Mouse (Mus musculus) ES-Bruce4 (cell line): ENCODE data around the gene Nek4. TPM values are rescaled to one million over a fixed set of nuclear protein-coding genes. Genes with fewer than 3 reads are reported as not detected.

Experiments used
- H3K27ac ChIP-seq: 2 replicates; pipeline ENCODE4 v1.5.1; 2012; ENCODE audit warnings: low read length, inconsistent platforms; ENCODE audit not compliant: insufficient read depth
- H3K27me3 ChIP-seq: 2 replicates; pipeline ENCODE4 v1.6.1; 2012; ENCODE audit warnings: mild to moderate bottlenecking, low read length, inconsistent platforms; ENCODE audit not compliant: control insufficient read depth, poor library complexity, insufficient read depth, severe bottlenecking
- H3K36me3 ChIP-seq: 2 replicates; pipeline ENCODE4 v1.6.1; 2012; ENCODE audit warnings: inconsistent platforms, mild to moderate bottlenecking, low read length, moderate library complexity; ENCODE audit not compliant: control insufficient read depth, poor library complexity, insufficient read depth, severe bottlenecking
- H3K4me1 ChIP-seq: one replicate; pipeline ENCODE4 v1.8.1; 2011; ENCODE audit warnings: low read length; ENCODE audit not compliant: control insufficient read depth, insufficient read depth
- H3K4me3 ChIP-seq: 2 replicates; pipeline ENCODE4 v1.5.1; 2011; ENCODE audit warnings: low read depth, mild to moderate bottlenecking, low read length
- H3K9ac ChIP-seq: 2 replicates; pipeline ENCODE4 v1.6.1; 2012; ENCODE audit warnings: low read depth, mild to moderate bottlenecking, inconsistent platforms; ENCODE audit not compliant: poor library complexity, severe bottlenecking
- H3K9me3 ChIP-seq: replicated peaks from 2 replicates; pipeline ENCODE4 v1.6.1; 2012; ENCODE audit warnings: mild to moderate bottlenecking, low read length, inconsistent platforms; ENCODE audit not compliant: control insufficient read depth, poor library complexity, insufficient read depth, severe bottlenecking
- CTCF ChIP-seq: IDR thresholded peaks from one replicate; pipeline ENCODE4 v1.8.1; 2011; ENCODE audit warnings: low read depth, low read length
- EP300 ChIP-seq: IDR thresholded peaks from 2 replicates; pipeline ENCODE4 v1.6.1; 2011; ENCODE audit warnings: low read depth, low read length; ENCODE audit not compliant: insufficient read depth
- POLR2A ChIP-seq: IDR thresholded peaks from one replicate; pipeline ENCODE4 v1.8.1; 2011; ENCODE audit warnings: low read length; ENCODE audit not compliant: insufficient read depth
- polyA plus RNA-seq: library from polyadenylated mRNA; stranded (reverse); fragments of >200 nt; gene quantifications from 2 replicates; pipeline ENCODE4 v1.2.4, GENCODE M21; 2011; ENCODE audit warnings: low read depth; ENCODE audit not compliant: missing spikeins, insufficient read depth, insufficient read length

The Nek4 gene
- polyA plus RNA-seq = 17.3 and 17.7 TPM in 2 replicates

DNA sequence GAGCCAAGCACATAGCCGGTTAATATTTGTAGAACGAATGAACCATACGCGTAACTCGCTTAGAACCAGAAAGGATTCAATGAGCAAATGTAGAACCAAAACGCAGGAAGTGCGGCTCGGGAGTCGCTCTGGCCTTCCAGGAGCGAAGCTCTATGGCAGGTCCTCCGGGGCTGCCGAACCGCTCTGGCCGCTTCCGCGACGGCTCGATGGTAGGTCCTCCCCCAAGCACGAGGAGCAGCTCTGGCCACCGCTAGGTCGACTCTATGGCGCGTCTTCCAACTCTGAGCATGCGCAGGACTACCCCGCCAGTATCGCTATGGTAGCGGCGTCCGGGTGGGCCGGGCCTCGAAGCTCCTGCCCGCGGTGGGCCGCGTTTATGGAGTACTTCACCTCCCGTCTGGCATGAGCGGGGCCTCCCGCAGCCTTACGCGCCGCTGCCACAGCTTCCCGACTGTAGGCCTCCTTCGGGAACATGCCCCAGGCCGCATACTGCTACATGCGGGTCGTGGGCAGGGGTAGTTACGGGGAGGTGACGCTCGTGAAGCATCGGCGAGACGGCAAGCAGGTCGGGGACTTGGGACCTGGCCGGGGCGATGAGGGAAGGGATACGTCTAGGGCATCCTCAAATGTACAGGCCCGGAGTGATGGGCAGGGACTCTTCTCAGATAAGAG lies at the start of gene Nek4:
TSS of gene Nek4 (plus strand) at position 224 of the 672 bp plus-strand sequence.
- TF ChIP-seq POLR2A (peak; percentile 53), CTCF (no peak)
- no peaks in the 10 kb centered on the region for H3K27me3 ChIP-seq
- H3K36me3 ChIP-seq = no peaks in the 10 kb centered on the region
- H3K27ac ChIP-seq = no peak within 1 kb of the TSS
- peak within 1 kb of the TSS; percentile 95 for H3K4me3 ChIP-seq
- H3K9me3 ChIP-seq = no peaks in the 10 kb centered on the region
- peak within 1 kb of the TSS; percentile 70 for H3K9ac ChIP-seq
- peaks cover 2% of the 10 kb centered on the region for H3K4me1 ChIP-seq

DNA sequence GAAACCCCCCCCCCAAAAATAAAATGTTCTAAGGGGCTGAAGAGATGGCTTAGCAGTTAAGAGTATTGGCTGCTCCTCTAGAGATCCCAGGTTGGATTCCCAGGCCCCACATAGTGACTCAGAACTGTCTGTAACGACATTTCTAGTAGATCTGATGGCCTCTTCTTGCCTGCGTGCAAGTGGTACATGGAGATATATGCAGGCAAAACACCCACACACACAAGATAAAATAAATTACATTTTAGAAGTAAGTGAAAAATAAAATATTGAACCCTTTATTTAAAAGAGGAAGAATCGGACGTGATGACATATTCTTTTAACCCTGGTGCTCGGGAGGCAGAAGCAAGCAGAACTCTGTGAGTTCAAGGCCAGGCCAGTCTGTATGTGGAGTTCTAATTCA lies 48.5 kb upstream of the Nek4 start:
- Histone ChIP-seq H3K9me3 (no peaks in the 10 kb centered on the region), H3K9ac (no peak overlapping the region), H3K4me1 (no peaks in the 10 kb centered on the region), H3K27ac (no peak overlapping the region), H3K4me3 (no peak overlapping the region), H3K27me3 (no peaks in the 10 kb centered on the region), H3K36me3 (no peaks in the 10 kb centered on the region)
- no peak for TF ChIP-seq CTCF
- TF ChIP-seq EP300 = no peak
- TF ChIP-seq POLR2A = no peak

- Histone ChIP-seq H3K36me3 (no peaks in the 10 kb centered on the region), H3K27me3 (no peaks in the 10 kb centered on the region), H3K9ac (no peak overlapping the region), H3K9me3 (no peaks in the 10 kb centered on the region), H3K4me1 (no peaks in the 10 kb centered on the region), H3K27ac (no peak overlapping the region), H3K4me3 (no peak overlapping the region)
- TF ChIP-seq POLR2A (no peak), EP300 (no peak), CTCF (no peak)
Measured at GRCm38 (mm10) chr14:30903036-30903435, 48.1 kb upstream of the Nek4 start.

- Histone ChIP-seq H3K4me1 (no peaks in the 10 kb centered on the region), H3K9ac (no peak overlapping the region), H3K4me3 (no peak overlapping the region), H3K9me3 (no peaks in the 10 kb centered on the region), H3K27ac (no peak overlapping the region), H3K27me3 (no peaks in the 10 kb centered on the region), H3K36me3 (no peaks in the 10 kb centered on the region)
- TF ChIP-seq CTCF = no peak
- TF ChIP-seq POLR2A = no peak
- TF ChIP-seq EP300 = no peak
Measured at GRCm38 (mm10) chr14:30904307-30904706, 46.9 kb upstream of the Nek4 start.

DNA sequence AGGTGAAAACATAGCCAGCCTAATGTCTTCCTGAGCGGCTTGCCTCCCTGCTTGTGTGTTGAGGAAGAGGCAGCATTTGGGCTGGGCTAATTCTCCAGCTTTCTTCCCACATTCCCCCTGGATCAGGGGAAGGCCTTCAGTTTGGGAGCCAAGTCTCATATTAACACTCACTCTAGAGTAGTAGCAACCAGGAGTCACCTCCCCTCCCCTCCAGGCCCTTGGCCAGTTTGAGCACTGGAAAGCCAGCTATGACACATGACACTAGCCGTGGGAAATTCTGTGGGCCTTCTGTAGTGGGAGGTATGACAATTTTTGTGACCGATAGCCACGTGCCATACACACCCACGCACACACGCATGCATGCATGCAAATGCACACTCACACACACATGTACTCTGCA lies 45.2 kb upstream of the Nek4 start:
- no peak overlapping the region for H3K4me3 ChIP-seq
- H3K4me1 ChIP-seq = no peaks in the 10 kb centered on the region
- no peak overlapping the region for H3K27ac ChIP-seq
- no peaks in the 10 kb centered on the region for H3K36me3 ChIP-seq
- TF ChIP-seq POLR2A (no peak), EP300 (no peak), CTCF (no peak)
- no peak overlapping the region for H3K9ac ChIP-seq
- no peaks in the 10 kb centered on the region for H3K27me3 ChIP-seq
- no peaks in the 10 kb centered on the region for H3K9me3 ChIP-seq

- Histone ChIP-seq H3K4me1 (no peaks in the 10 kb centered on the region), H3K27ac (no peak overlapping the region), H3K9ac (no peak overlapping the region), H3K4me3 (no peak overlapping the region), H3K27me3 (no peaks in the 10 kb centered on the region), H3K9me3 (no peaks in the 10 kb centered on the region), H3K36me3 (no peaks in the 10 kb centered on the region)
- TF ChIP-seq POLR2A (no peak), CTCF (no peak), EP300 (no peak)
Measured at GRCm38 (mm10) chr14:30907814-30908265, 43.3 kb upstream of the Nek4 start.
